In the genomic region with DNA sequence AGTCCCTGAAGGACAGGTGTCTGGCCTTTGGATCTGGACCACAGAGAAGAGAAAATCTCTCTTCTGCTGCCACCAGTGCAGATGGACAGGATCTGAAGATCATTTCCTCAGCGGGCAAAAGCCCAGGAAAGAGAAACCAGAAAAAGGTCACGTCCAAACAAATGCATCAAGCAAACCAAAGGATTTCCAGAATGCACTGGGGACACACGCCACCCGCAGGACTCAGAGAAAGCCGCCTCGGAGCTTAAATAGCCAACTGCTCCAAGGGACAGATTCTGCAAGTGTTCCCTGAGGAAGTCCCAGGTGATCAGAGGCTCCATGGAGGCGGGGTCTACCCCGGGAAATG, we compare ENCODE assay signal across 18 mouse cellular contexts.
A peak's percentile ranks its signal among the peaks of the same experiment; 100 is the strongest.
DNase-seq lines count a peak whose midpoint lies in the region; ATAC-seq and TF ChIP-seq lines count a peak whose summit lies in the region.
"Had no signal": no experiment of that assay in that cellular context is flagged by ENCODE, and none has a peak within 500 bp of the region (broad histone marks: within the 10 kb centered on the region; RNA-seq: fewer than 3 reads in every experiment).

No protein-coding gene starts in this region.

- H3K9ac ChIP-seq in midbrain, postnatal 0 days (replicated peaks; ENCODE audit: low read length, poor library complexity, severe bottlenecking): no peak overlapping the region
- H3K9ac ChIP-seq: embryonic facial prominence, embryonic 12.5 days; forebrain, embryonic 15.5 days; heart, embryonic 15.5 days; hindbrain, embryonic 13.5 days had no signal

- H3K27ac ChIP-seq in midbrain, postnatal 0 days (ENCODE audit: low read depth, low read length): no peak overlapping the region
- H3K27ac ChIP-seq: forebrain, embryonic 15.5 days; heart, embryonic 15.5 days had no signal

- DNase-seq in cerebellum, adult 11-12 months: peak; percentile 93
- peak; percentile 87 for DNase-seq in cerebellum, adult 8-10 months
- peak; percentile 73 to 82 for DNase-seq in cerebellum, postnatal 14 days
- DNase-seq in spleen, postnatal 36 days (ENCODE audit: low spot score in 2 of 2): no peak
- DNase-seq in midbrain, postnatal 0 days (ENCODE audit: low spot score): no peak
- DNase-seq in urinary bladder, adult 18-20 months (ENCODE audit: low spot score in 2 of 2): no peak
- DNase-seq: adrenal gland, adult 2 months; adrenal gland, postnatal 25 days; gastrocnemius, postnatal 10 days; heart, adult 18-20 months; heart, postnatal 14 days; kidney, adult 2 months had no signal

- no peak overlapping the region for H3K4me3 ChIP-seq in midbrain, postnatal 0 days (ENCODE audit: low read depth, low read length)
- H3K4me3 ChIP-seq: embryonic facial prominence, embryonic 12.5 days; forebrain, embryonic 15.5 days; heart, embryonic 15.5 days; hindbrain, embryonic 13.5 days had no signal

- 94% methylated on average over 8 of the region's 8 CpGs for WGBS in midbrain, postnatal 0 days

- H3K27me3 ChIP-seq in midbrain, postnatal 0 days (ENCODE audit: insufficient read depth, low read length): no peaks in the 10 kb centered on the region
- H3K27me3 ChIP-seq: embryonic facial prominence, embryonic 12.5 days; forebrain, embryonic 15.5 days; heart, embryonic 15.5 days; hindbrain, embryonic 13.5 days had no signal

- H3K9me3 ChIP-seq in midbrain, postnatal 0 days (ENCODE audit: low read length): no peaks in the 10 kb centered on the region
- H3K9me3 ChIP-seq: embryonic facial prominence, embryonic 12.5 days; forebrain, embryonic 15.5 days; heart, embryonic 15.5 days; hindbrain, embryonic 13.5 days had no signal

- H3K4me2 ChIP-seq in midbrain, postnatal 0 days (ENCODE audit: low read depth, low read length, poor library complexity, severe bottlenecking): no peak overlapping the region
- H3K4me2 ChIP-seq: embryonic facial prominence, embryonic 12.5 days; forebrain, embryonic 15.5 days; heart, embryonic 11.5 days; heart, embryonic 15.5 days; hindbrain, embryonic 13.5 days had no signal

- no peak for ATAC-seq in midbrain, postnatal 0 days (ENCODE audit: low FRiP score)
- ATAC-seq: forebrain, embryonic 15.5 days; intestine, embryonic 16.5 days had no signal

- no peaks in the 10 kb centered on the region for H3K4me1 ChIP-seq in midbrain, postnatal 0 days (ENCODE audit: insufficient read depth, low read length)
- H3K4me1 ChIP-seq: forebrain, embryonic 15.5 days; heart, embryonic 15.5 days had no signal

- TF ChIP-seq CTCF in midbrain, postnatal 0 days (IDR thresholded peaks at IDR 0.05): no peak

- H3K36me3 ChIP-seq in midbrain, postnatal 0 days (ENCODE audit: insufficient read depth, low read length): no peaks in the 10 kb centered on the region
- H3K36me3 ChIP-seq: embryonic facial prominence, embryonic 12.5 days; forebrain, embryonic 15.5 days; heart, embryonic 15.5 days had no signal

Comparison
In these comparisons a context has a peak if more than half of its experiments do, and no peak if none do; other contexts are left out.
1. DNase-seq: peak in cerebellum, adult 11-12 months (single experiment), cerebellum, adult 8-10 months (single experiment) and cerebellum, postnatal 14 days (2 of 2); none in spleen, postnatal 36 days (0 of 2), midbrain, postnatal 0 days (single experiment) and urinary bladder, adult 18-20 months (0 of 2).